Mouse (Mus musculus) embryonic facial prominence, embryonic 14.5 days (tissue): Measurements from ENCODE around the gene Tomm40. TPM values are rescaled to one million over a fixed set of nuclear protein-coding genes. Genes with fewer than 3 reads are reported as not detected.

Experiments
- ATAC-seq: fragments of 200-750 bp; cut with Nextera tagmentation; 2 replicates; pipeline ENCODE4 v1.8.0; 2017; ENCODE audit warnings: low read depth, moderate number of reproducible peaks, moderate TSS enrichment
- DNase-seq: peaks from one replicate; pipeline ENCODE4 v3.0.0-alpha.2; 2015; ENCODE audit warnings: low spot score
- H3K27ac ChIP-seq: fragments of 300-500 bp; sonication (generic); replicated peaks from 2 replicates; pipeline ENCODE4 v1.5.1; 2014; ENCODE audit warnings: low read depth, mild to moderate bottlenecking, low read length, moderate library complexity
- H3K27me3 ChIP-seq: fragments of 300-500 bp; sonication (generic); replicated peaks from 2 replicates; pipeline ENCODE4 v1.6.1; 2014; ENCODE audit warnings: low read length; ENCODE audit not compliant: control insufficient read depth, insufficient read depth
- H3K36me3 ChIP-seq: fragments of 300-500 bp; sonication (generic); 2 replicates; pipeline ENCODE4 v1.6.1; 2014; ENCODE audit warnings: low read length, mixed read lengths; ENCODE audit not compliant: control insufficient read depth, insufficient read depth
- H3K4me1 ChIP-seq: fragments of 300-500 bp; sonication (generic); 2 replicates; pipeline ENCODE4 v1.6.1; 2014; ENCODE audit warnings: antibody characterized with exemption, low read length; ENCODE audit not compliant: control insufficient read depth, insufficient read depth
- H3K4me2 ChIP-seq: fragments of 300-500 bp; sonication (generic); 2 replicates; pipeline ENCODE4 v1.6.1; 2014; ENCODE audit warnings: low read depth, mild to moderate bottlenecking, low read length, moderate library complexity, mixed read lengths
- H3K4me3 ChIP-seq: fragments of 300-500 bp; sonication (generic); 2 replicates; pipeline ENCODE4 v1.5.1; 2014; ENCODE audit warnings: low read depth, mild to moderate bottlenecking, low read length
- H3K9ac ChIP-seq: fragments of 300-500 bp; sonication (generic); 2 replicates; pipeline ENCODE4 v1.6.1; 2014; ENCODE audit warnings: low read depth, mild to moderate bottlenecking, low read length, moderate library complexity, mixed read lengths
- H3K9me3 ChIP-seq: fragments of 300-500 bp; sonication (generic); 2 replicates; pipeline ENCODE4 v1.6.1; 2016; ENCODE audit warnings: low read length; ENCODE audit not compliant: control insufficient read depth
- WGBS: fragments of 180-500 bp; shearing (Covaris S2); extraction: QIAGEN DNeasy Blood & Tissue Kit; methylation state at CpG from one replicate; pipeline ENCODE4 v1.1.7; 2014; 5-methylcytosine and 5-hydroxymethylcytosine counted together
- polyA plus RNA-seq: library from polyadenylated mRNA; unstranded; fragments of >200 nt; fragmentation: Nextera tagmentation; extraction: Ambion mirVana; gene quantifications from 2 replicates; pipeline ENCODE4 v1.2.1, GENCODE M21; 2014

The Tomm40 gene
- polyA plus RNA-seq, 1 experiment from 2014 or later: 114 TPM

- peaks cover 48% of the 10 kb centered on the region for H3K36me3 ChIP-seq
- H3K27ac ChIP-seq: no peak overlapping the region
- H3K27me3 ChIP-seq: no peaks in the 10 kb centered on the region
- WGBS: 90% methylated on average over 11 of the region's 11 CpGs
- no peak overlapping the region for H3K9ac ChIP-seq
- H3K9me3 ChIP-seq: no peaks in the 10 kb centered on the region
- ATAC-seq (no peak), DNase-seq (no peak)
- H3K4me2 ChIP-seq: no peak overlapping the region
- peaks cover 7% of the 10 kb centered on the region; the same call in 1 of the 2 replicates for H3K4me1 ChIP-seq
- no peak overlapping the region for H3K4me3 ChIP-seq
Measured at GRCm38 (mm10) chr7:19740269-19740668, 25.0 kb upstream of the Tomm40 start.

GRCm38 (mm10) chr7:19738771-19739170 is 23.5 kb upstream of the Tomm40 start:
- Histone ChIP-seq H3K9ac (no peak overlapping the region), H3K27me3 (no peaks in the 10 kb centered on the region), H3K27ac (no peak overlapping the region), H3K9me3 (no peaks in the 10 kb centered on the region), H3K4me2 (no peak overlapping the region), H3K4me1 (peaks cover 7% of the 10 kb centered on the region; the same call in 1 of the 2 replicates), H3K36me3 (peaks cover 61% of the 10 kb centered on the region), H3K4me3 (no peak overlapping the region)
- 88% methylated on average over 3 of the region's 3 CpGs for WGBS
- ATAC-seq (no peak), DNase-seq (no peak)

- Histone ChIP-seq H3K27me3 (no peaks in the 10 kb centered on the region), H3K36me3 (peaks cover 70% of the 10 kb centered on the region), H3K4me1 (no peaks in the 10 kb centered on the region), H3K9me3 (no peaks in the 10 kb centered on the region), H3K4me3 (no peak overlapping the region), H3K9ac (no peak overlapping the region), H3K4me2 (no peak overlapping the region), H3K27ac (no peak overlapping the region)
- no peak for ATAC-seq
- WGBS: 95% methylated on average over 11 of the region's 16 CpGs
- DNase-seq: no peak
Measured at GRCm38 (mm10) chr7:19736389-19737057, 21.3 kb upstream of the Tomm40 start.

- DNase-seq (no peak), ATAC-seq (no peak)
- H3K27me3 ChIP-seq: no peaks in the 10 kb centered on the region
- WGBS: 90% methylated on average over 10 of the region's 10 CpGs
- no peak overlapping the region for H3K9ac ChIP-seq
- H3K36me3 ChIP-seq: peaks cover 85% of the 10 kb centered on the region
- H3K9me3 ChIP-seq: no peaks in the 10 kb centered on the region
- H3K4me3 ChIP-seq: no peak overlapping the region
- no peaks in the 10 kb centered on the region for H3K4me1 ChIP-seq
- H3K27ac ChIP-seq: no peak overlapping the region
- no peak overlapping the region for H3K4me2 ChIP-seq
Measured at GRCm38 (mm10) chr7:19734178-19734666, 19.0 kb upstream of the Tomm40 start.

- ATAC-seq: no peak
- H3K4me2 ChIP-seq: no peak overlapping the region
- no peaks in the 10 kb centered on the region for H3K4me1 ChIP-seq
- peaks cover 95% of the 10 kb centered on the region for H3K36me3 ChIP-seq
- H3K27ac ChIP-seq: no peak overlapping the region
- H3K9ac ChIP-seq: no peak overlapping the region
- no peak overlapping the region for H3K4me3 ChIP-seq
- 84% methylated on average over 4 of the region's 4 CpGs for WGBS
- H3K9me3 ChIP-seq: peaks cover 5% of the 10 kb centered on the region
- H3K27me3 ChIP-seq: no peaks in the 10 kb centered on the region
- DNase-seq: no peak
Measured at GRCm38 (mm10) chr7:19726541-19726940, 11.3 kb upstream of the Tomm40 start.

DNA sequence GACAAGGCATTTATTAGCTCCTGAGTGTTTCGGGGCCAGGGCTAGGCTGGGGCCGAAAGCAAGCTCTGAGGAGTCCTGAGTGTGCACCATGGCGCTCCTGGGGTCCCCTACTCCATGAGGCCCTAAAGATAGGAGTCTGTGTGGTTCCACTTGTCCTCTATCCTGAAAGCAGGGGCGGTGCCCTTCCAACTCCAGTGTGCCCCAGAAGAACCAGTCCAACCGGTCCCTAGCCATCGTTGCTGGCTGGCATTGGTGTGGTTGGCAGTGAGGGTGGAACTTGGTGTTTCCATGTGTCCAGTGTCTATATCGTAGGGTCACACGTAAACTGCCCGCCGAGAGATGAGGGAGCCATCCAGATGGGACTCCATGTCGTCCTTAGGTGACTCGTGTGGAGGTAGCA is 8.9 kb upstream of the Tomm40 start:
- no peak overlapping the region for H3K4me3 ChIP-seq
- no peak for DNase-seq
- peaks cover 94% of the 10 kb centered on the region for H3K36me3 ChIP-seq
- no peak overlapping the region for H3K27ac ChIP-seq
- no peaks in the 10 kb centered on the region for H3K4me1 ChIP-seq
- H3K27me3 ChIP-seq: no peaks in the 10 kb centered on the region
- no peak for ATAC-seq
- peaks cover 18% of the 10 kb centered on the region for H3K9me3 ChIP-seq
- H3K4me2 ChIP-seq: no peak overlapping the region
- 93% methylated on average over 11 of the region's 12 CpGs for WGBS
- H3K9ac ChIP-seq: no peak overlapping the region

GRCm38 (mm10) chr7:19722754-19723195 is 7.5 kb upstream of the Tomm40 start:
- Histone ChIP-seq H3K27me3 (no peaks in the 10 kb centered on the region), H3K9me3 (peaks cover 18% of the 10 kb centered on the region), H3K4me3 (no peak overlapping the region), H3K27ac (no peak overlapping the region), H3K4me2 (no peak overlapping the region), H3K9ac (no peak overlapping the region), H3K4me1 (no peaks in the 10 kb centered on the region), H3K36me3 (peaks cover 89% of the 10 kb centered on the region)
- no peak for ATAC-seq
- no peak for DNase-seq
- 82% methylated on average over 6 of the region's 6 CpGs for WGBS

DNA sequence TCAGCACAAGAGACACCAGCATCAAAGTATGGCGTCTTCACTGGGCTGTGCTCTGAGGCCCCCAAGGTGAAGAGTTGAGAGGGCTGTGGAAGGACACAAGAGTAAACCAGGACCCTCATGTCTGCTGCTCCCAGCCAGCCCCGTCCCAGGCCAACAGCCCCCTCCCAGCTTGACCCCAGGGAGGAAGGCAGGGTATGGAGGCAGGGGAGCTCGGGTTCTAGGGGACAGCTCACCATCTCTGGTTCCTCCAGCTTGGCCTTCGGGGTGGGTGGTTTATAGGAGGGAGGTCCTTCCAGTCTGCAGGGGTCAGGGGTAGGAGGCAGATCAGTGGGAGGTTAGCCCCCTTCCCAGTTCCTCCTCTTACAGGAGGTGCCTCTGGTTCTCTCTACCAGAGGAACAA is 4.0 kb upstream of the Tomm40 start:
- Histone ChIP-seq H3K4me2 (no peak overlapping the region), H3K27me3 (no peaks in the 10 kb centered on the region), H3K36me3 (peaks cover 56% of the 10 kb centered on the region), H3K27ac (no peak overlapping the region), H3K9ac (no peak overlapping the region), H3K4me3 (no peak overlapping the region), H3K9me3 (peaks cover 18% of the 10 kb centered on the region), H3K4me1 (0 out of 2 replicates have a peak, but pooled peaks cover 4% of the 10 kb centered on the region)
- no peak for DNase-seq
- ATAC-seq: no peak
- WGBS: 86% methylated on average over 3 of the region's 4 CpGs
